Mouse (Mus musculus): ENCODE measurements around the gene Pheta1.

- TF ChIP-seq CTCF (IDR thresholded peaks at IDR 0.05) (no peak), EP300 (IDR thresholded peaks at IDR 0.05) (no peak)
Observed at GRCm38 (mm10) chr5:121827876-121828275, 20.9 kb upstream of the Pheta1 start.

Measured in lung, postnatal 0 days (tissue).